Mouse (Mus musculus): Measurements from ENCODE around the gene Pla2g4e. TPM values are rescaled to one million over a fixed set of nuclear protein-coding genes. Genes with fewer than 3 reads are reported as not detected.

Pla2g4e gene
- total and polyA plus RNA-seq, 2 experiments from 2014 or later = 1.6 to 2.9 TPM

- Histone ChIP-seq H3K36me3 (replicated peaks; ENCODE audit: control insufficient read depth, insufficient read depth, low read length) (0 out of 2 replicates have a peak, but pooled peaks cover 5% of the 10 kb centered on the region), H3K9ac (replicated peaks; ENCODE audit: low read depth, low read length) (no peak overlapping the region), H3K4me3 (ENCODE audit: low read depth, low read length) (no peak overlapping the region), H3K9me3 (replicated peaks; ENCODE audit: control insufficient read depth, low read length) (no peaks in the 10 kb centered on the region), H3K27ac (ENCODE audit: low read depth) (no peak overlapping the region), H3K4me2 (ENCODE audit: low read depth, low read length) (no peak overlapping the region), H3K27me3 (ENCODE audit: control insufficient read depth, insufficient read depth, low read length) (no peaks in the 10 kb centered on the region), H3K4me1 (ENCODE audit: control insufficient read depth, insufficient read depth) (no peaks in the 10 kb centered on the region)
- TF ChIP-seq EP300 (IDR thresholded peaks at IDR 0.05; ENCODE audit: low read depth) = no peak
- TF ChIP-seq CTCF (IDR thresholded peaks at IDR 0.05; ENCODE audit: low read depth) = peak; percentile 66
- peak; percentile 32 for DNase-seq (ENCODE audit: low spot score)
- WGBS = 62% methylated on average over 6 of the region's 6 CpGs
- ATAC-seq (ENCODE audit: insufficient read depth, low read depth) = no peak
Measured at GRCm38 (mm10) chr2:120185527-120186276, 59.4 kb downstream of the Pla2g4e start.

- Histone ChIP-seq H3K9ac (replicated peaks; ENCODE audit: low read depth, low read length) (no peak overlapping the region), H3K9me3 (replicated peaks; ENCODE audit: control insufficient read depth, low read length) (no peaks in the 10 kb centered on the region), H3K27me3 (ENCODE audit: control insufficient read depth, insufficient read depth, low read length) (no peaks in the 10 kb centered on the region), H3K4me2 (ENCODE audit: low read depth, low read length) (no peak overlapping the region), H3K4me3 (ENCODE audit: low read depth, low read length) (no peak overlapping the region), H3K27ac (ENCODE audit: low read depth) (no peak overlapping the region), H3K36me3 (replicated peaks; ENCODE audit: control insufficient read depth, insufficient read depth, low read length) (no peaks in the 10 kb centered on the region), H3K4me1 (ENCODE audit: control insufficient read depth, insufficient read depth) (no peaks in the 10 kb centered on the region)
- no peak for ATAC-seq (ENCODE audit: insufficient read depth, low read depth)
- TF ChIP-seq EP300 (IDR thresholded peaks at IDR 0.05; ENCODE audit: low read depth) (no peak), CTCF (IDR thresholded peaks at IDR 0.05; ENCODE audit: low read depth) (peak; percentile 23; the same call in 1 of the 2 replicates)
- DNase-seq (ENCODE audit: low spot score) = no peak
Measured at GRCm38 (mm10) chr2:120178936-120179335, 66.2 kb downstream of the Pla2g4e start.

- Histone ChIP-seq H3K27ac (ENCODE audit: low read depth) (no peak overlapping the region), H3K4me2 (ENCODE audit: low read depth, low read length) (peak overlapping the region; percentile 8; the same call in 1 of the 2 replicates), H3K4me1 (ENCODE audit: control insufficient read depth, insufficient read depth) (no peaks in the 10 kb centered on the region), H3K4me3 (ENCODE audit: low read depth, low read length) (no peak overlapping the region), H3K9me3 (replicated peaks; ENCODE audit: control insufficient read depth, low read length) (no peaks in the 10 kb centered on the region), H3K27me3 (ENCODE audit: control insufficient read depth, insufficient read depth, low read length) (no peaks in the 10 kb centered on the region; the same call in 1 of the 2 replicates), H3K36me3 (replicated peaks; ENCODE audit: control insufficient read depth, insufficient read depth, low read length) (no peaks in the 10 kb centered on the region), H3K9ac (replicated peaks; ENCODE audit: low read depth, low read length) (no peak overlapping the region)
- TF ChIP-seq EP300 (IDR thresholded peaks at IDR 0.05; ENCODE audit: low read depth) (no peak), CTCF (IDR thresholded peaks at IDR 0.05; ENCODE audit: low read depth) (peak; percentile 80)
- DNase-seq (ENCODE audit: low spot score) (no peak), ATAC-seq (ENCODE audit: insufficient read depth, low read depth) (no peak)
- WGBS = 20% methylated on average over 10 of the region's 10 CpGs
Measured at GRCm38 (mm10) chr2:120173718-120174117, 71.4 kb downstream of the Pla2g4e start.

- no peak for DNase-seq (ENCODE audit: low spot score)
- TF ChIP-seq EP300 (IDR thresholded peaks at IDR 0.05; ENCODE audit: low read depth) (no peak), CTCF (IDR thresholded peaks at IDR 0.05; ENCODE audit: low read depth) (no peak)
- H3K9me3 ChIP-seq (replicated peaks; ENCODE audit: control insufficient read depth, low read length) = no peaks in the 10 kb centered on the region
- no peak overlapping the region for H3K27ac ChIP-seq (ENCODE audit: low read depth)
- no peaks in the 10 kb centered on the region for H3K36me3 ChIP-seq (replicated peaks; ENCODE audit: control insufficient read depth, insufficient read depth, low read length)
- H3K4me1 ChIP-seq (ENCODE audit: control insufficient read depth, insufficient read depth) = no peaks in the 10 kb centered on the region
- WGBS = 69% methylated on average over 7 of the region's 7 CpGs
- no peak for ATAC-seq (ENCODE audit: insufficient read depth, low read depth)
- no peak overlapping the region for H3K4me2 ChIP-seq (ENCODE audit: low read depth, low read length)
- no peaks in the 10 kb centered on the region; the same call in 1 of the 2 replicates for H3K27me3 ChIP-seq (ENCODE audit: control insufficient read depth, insufficient read depth, low read length)
- H3K4me3 ChIP-seq (ENCODE audit: low read depth, low read length) = no peak overlapping the region
- H3K9ac ChIP-seq (replicated peaks; ENCODE audit: low read depth, low read length) = no peak overlapping the region
Measured at GRCm38 (mm10) chr2:120171362-120171761, 73.8 kb downstream of the Pla2g4e start.

- no peak for TF ChIP-seq EP300 (IDR thresholded peaks at IDR 0.05; ENCODE audit: low read depth)
- peak; percentile 62 for TF ChIP-seq CTCF (IDR thresholded peaks at IDR 0.05; ENCODE audit: low read depth)
- Histone ChIP-seq H3K36me3 (replicated peaks; ENCODE audit: control insufficient read depth, insufficient read depth, low read length) (no peaks in the 10 kb centered on the region), H3K4me3 (ENCODE audit: low read depth, low read length) (no peak overlapping the region), H3K4me2 (ENCODE audit: low read depth, low read length) (no peak overlapping the region), H3K9me3 (replicated peaks; ENCODE audit: control insufficient read depth, low read length) (no peaks in the 10 kb centered on the region), H3K27ac (ENCODE audit: low read depth) (no peak overlapping the region), H3K9ac (replicated peaks; ENCODE audit: low read depth, low read length) (no peak overlapping the region), H3K27me3 (ENCODE audit: control insufficient read depth, insufficient read depth, low read length) (no peaks in the 10 kb centered on the region; the same call in 1 of the 2 replicates), H3K4me1 (ENCODE audit: control insufficient read depth, insufficient read depth) (no peaks in the 10 kb centered on the region)
- DNase-seq (ENCODE audit: low spot score) (peak; percentile 59), ATAC-seq (ENCODE audit: insufficient read depth, low read depth) (peak; percentile 24; the same call in 1 of the 2 replicates)
- WGBS = 24% methylated on average over 1 of the region's 1 CpGs
Measured at GRCm38 (mm10) chr2:120170726-120171125, 74.4 kb downstream of the Pla2g4e start.
